Mouse (Mus musculus) myocyte (in vitro differentiated cells): ENCODE measurements around the gene Zfp462. TPM values are rescaled to one million over a fixed set of nuclear protein-coding genes. Genes with fewer than 3 reads are reported as not detected.

Source experiments
- H3K27me3 ChIP-seq: one replicate; pipeline ENCODE4 v1.6.1; 2011; ENCODE audit not compliant: control insufficient read depth, insufficient read depth, insufficient read length
- H3K36me3 ChIP-seq: one replicate; pipeline ENCODE4 v1.6.1; 2011; ENCODE audit not compliant: control insufficient read depth, insufficient read depth
- H3K4me2 ChIP-seq: one replicate; pipeline ENCODE4 v1.6.1; 2011; ENCODE audit warnings: low read depth, control low read depth
- H3K4me3 ChIP-seq: one replicate; pipeline ENCODE4 v1.5.1; 2011; ENCODE audit warnings: mild to moderate bottlenecking, control low read depth, moderate library complexity
- H3K79me2 ChIP-seq: one replicate; pipeline ENCODE4 v1.6.1; 2011; ENCODE audit not compliant: control insufficient read depth, insufficient read depth
- H3ac ChIP-seq: one replicate; pipeline ENCODE4 v1.6.1; 2011; ENCODE audit not compliant: control insufficient read depth, insufficient read length
- CEBPB ChIP-seq: IDR thresholded peaks from 2 replicates; pipeline ENCODE4 v1.6.1; 2011; ENCODE audit warnings: mild to moderate bottlenecking, moderate library complexity; ENCODE audit not compliant: poor library complexity, insufficient read depth, severe bottlenecking
- E2F4 ChIP-seq: IDR thresholded peaks from one replicate; pipeline ENCODE4 v1.6.1; 2011; ENCODE audit warnings: mild to moderate bottlenecking, control low read depth, moderate library complexity; ENCODE audit not compliant: insufficient read depth
- MAX ChIP-seq: IDR thresholded peaks from one replicate; pipeline ENCODE4 v1.6.1; 2011; ENCODE audit warnings: low read depth, mild to moderate bottlenecking, control low read depth
- MYOD1 ChIP-seq, 3 experiments: IDR thresholded peaks; one replicate each; pipeline ENCODE4 v1.6.1; 2011; ENCODE audit warnings: control low read depth in 2 of 3, low read depth in 2 of 3, mild to moderate bottlenecking in 2 of 3, moderate library complexity in 1 of 3; ENCODE audit not compliant: insufficient read length in 2 of 3, control insufficient read depth in 1 of 3
- MYOG ChIP-seq, 3 experiments: IDR thresholded peaks; one replicate each; pipeline ENCODE4 v1.6.1; 2011; ENCODE audit warnings: control low read depth in 2 of 3, low read depth in 2 of 3, mild to moderate bottlenecking in 2 of 3; ENCODE audit not compliant: insufficient read length in 2 of 3, control insufficient read depth in 1 of 3, insufficient read depth in 1 of 3
- POLR2A ChIP-seq: IDR thresholded peaks from one replicate; pipeline ENCODE4 v1.6.1; 2011; ENCODE audit warnings: low read depth, mild to moderate bottlenecking, control low read depth, moderate library complexity; ENCODE audit not compliant: insufficient read length
- POLR2AphosphoS2 ChIP-seq: IDR thresholded peaks from one replicate; pipeline ENCODE4 v1.6.1; 2011; ENCODE audit warnings: low read depth, control low read depth; ENCODE audit not compliant: insufficient read length
- REST ChIP-seq: IDR thresholded peaks from one replicate; pipeline ENCODE4 v1.6.1; 2011; ENCODE audit warnings: mild to moderate bottlenecking, control low read depth, moderate library complexity; ENCODE audit not compliant: insufficient read depth, insufficient read length
- SRF ChIP-seq: IDR thresholded peaks from one replicate; pipeline ENCODE4 v1.6.1; 2011; ENCODE audit warnings: low read depth; ENCODE audit not compliant: control insufficient read depth, insufficient read length
- TCF12 ChIP-seq: IDR thresholded peaks from one replicate; pipeline ENCODE4 v1.6.1; 2011; ENCODE audit warnings: mild to moderate bottlenecking, control low read depth; ENCODE audit not compliant: poor library complexity, insufficient read depth, severe bottlenecking
- TCF3 ChIP-seq: IDR thresholded peaks from one replicate; pipeline ENCODE4 v1.6.1; 2011; ENCODE audit warnings: low read depth, control low read depth; ENCODE audit not compliant: insufficient read length
- USF1 ChIP-seq: IDR thresholded peaks from one replicate; pipeline ENCODE4 v1.6.1; 2011; ENCODE audit warnings: low read depth, mild to moderate bottlenecking, control low read depth, moderate library complexity
- polyA plus RNA-seq: library from polyadenylated mRNA; unstranded; fragments of >200 nt; fragmentation: generic; extraction: Trizol; gene quantifications from one replicate; pipeline ENCODE4 v1.2.1, GENCODE M21; 2012; ENCODE audit warnings: missing spikeins

Gene Zfp462
- polyA plus RNA-seq, 1 experiment: 3.1 TPM

DNA sequence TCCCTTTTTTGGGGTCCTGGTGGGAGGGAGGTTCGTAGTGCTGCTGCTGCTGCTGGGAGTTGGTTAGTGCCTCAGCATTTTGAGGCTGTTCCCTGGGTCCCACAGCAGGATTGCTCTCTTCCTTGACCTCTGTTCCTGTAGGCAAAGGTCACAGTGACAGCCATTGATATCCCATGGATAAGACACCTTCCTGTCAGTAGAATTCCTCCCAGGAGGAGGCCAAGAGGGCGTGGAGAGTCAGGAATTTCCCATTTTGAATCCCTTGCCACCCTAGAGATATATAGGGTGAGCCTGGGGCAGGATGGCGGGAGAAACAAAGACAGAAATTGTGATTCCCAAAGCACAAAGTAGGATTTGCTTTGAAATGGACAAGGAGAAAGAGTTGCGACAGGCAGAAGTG, 106.5 kb downstream of the Zfp462 start:
- no peak overlapping the region for H3ac ChIP-seq
- TF ChIP-seq TCF12 (no peak), MYOD1 (IDR thresholded peaks at IDR 0.05; ENCODE audit: control insufficient read depth in 1 of 3, insufficient read length in 2 of 3, low read depth in 2 of 3) (no peak), POLR2AphosphoS2 (no peak), E2F4 (no peak), SRF (no peak), TCF3 (no peak), USF1 (no peak), MYOG (IDR thresholded peaks at IDR 0.05; ENCODE audit: control insufficient read depth in 1 of 3, insufficient read depth in 1 of 3, insufficient read length in 2 of 3, low read depth in 2 of 3) (no peak), POLR2A (no peak), CEBPB (no peak), REST (no peak), MAX (no peak)

DNA sequence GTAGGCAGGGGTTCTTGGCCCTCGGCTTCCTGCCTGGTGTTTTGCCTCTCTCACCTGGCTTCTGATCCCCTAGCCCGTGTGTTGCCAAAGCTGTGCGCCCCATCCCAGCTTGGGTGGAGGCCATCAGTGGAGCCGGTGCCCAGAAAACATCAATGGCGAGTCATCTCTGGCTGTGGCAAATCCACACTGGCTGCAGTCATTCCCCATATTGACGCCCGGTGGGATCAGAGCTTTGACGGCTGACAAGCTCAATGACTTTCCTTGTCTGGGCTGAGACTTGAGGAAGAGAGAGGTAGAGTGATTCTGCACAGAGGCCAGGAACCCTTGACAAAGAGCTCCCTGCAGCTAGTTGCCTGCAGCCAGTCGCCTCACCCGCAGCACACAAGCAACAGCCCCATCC, 107.8 kb downstream of the Zfp462 start:
- H3K27me3 ChIP-seq: no peaks in the 10 kb centered on the region
- no peaks in the 10 kb centered on the region for H3K79me2 ChIP-seq
- TF ChIP-seq POLR2A (no peak), CEBPB (no peak), REST (no peak), USF1 (no peak), TCF12 (no peak), MYOG (IDR thresholded peaks at IDR 0.05; ENCODE audit: control insufficient read depth in 1 of 3, insufficient read depth in 1 of 3, insufficient read length in 2 of 3, low read depth in 2 of 3) (no peak), E2F4 (no peak), SRF (no peak), MYOD1 (IDR thresholded peaks at IDR 0.05; ENCODE audit: control insufficient read depth in 1 of 3, insufficient read length in 2 of 3, low read depth in 2 of 3) (no peak), TCF3 (no peak), POLR2AphosphoS2 (no peak)
- H3K4me3 ChIP-seq: no peak overlapping the region
- H3K4me2 ChIP-seq: no peak overlapping the region
- H3ac ChIP-seq: no peak overlapping the region
- no peaks in the 10 kb centered on the region for H3K36me3 ChIP-seq

More for the DNA sequence above, 106.5 kb downstream of the Zfp462 start:
- H3K36me3 ChIP-seq: no peaks in the 10 kb centered on the region
- no peak overlapping the region for H3K4me2 ChIP-seq
- no peaks in the 10 kb centered on the region for H3K27me3 ChIP-seq
- no peak overlapping the region for H3K4me3 ChIP-seq
- no peaks in the 10 kb centered on the region for H3K79me2 ChIP-seq

DNA sequence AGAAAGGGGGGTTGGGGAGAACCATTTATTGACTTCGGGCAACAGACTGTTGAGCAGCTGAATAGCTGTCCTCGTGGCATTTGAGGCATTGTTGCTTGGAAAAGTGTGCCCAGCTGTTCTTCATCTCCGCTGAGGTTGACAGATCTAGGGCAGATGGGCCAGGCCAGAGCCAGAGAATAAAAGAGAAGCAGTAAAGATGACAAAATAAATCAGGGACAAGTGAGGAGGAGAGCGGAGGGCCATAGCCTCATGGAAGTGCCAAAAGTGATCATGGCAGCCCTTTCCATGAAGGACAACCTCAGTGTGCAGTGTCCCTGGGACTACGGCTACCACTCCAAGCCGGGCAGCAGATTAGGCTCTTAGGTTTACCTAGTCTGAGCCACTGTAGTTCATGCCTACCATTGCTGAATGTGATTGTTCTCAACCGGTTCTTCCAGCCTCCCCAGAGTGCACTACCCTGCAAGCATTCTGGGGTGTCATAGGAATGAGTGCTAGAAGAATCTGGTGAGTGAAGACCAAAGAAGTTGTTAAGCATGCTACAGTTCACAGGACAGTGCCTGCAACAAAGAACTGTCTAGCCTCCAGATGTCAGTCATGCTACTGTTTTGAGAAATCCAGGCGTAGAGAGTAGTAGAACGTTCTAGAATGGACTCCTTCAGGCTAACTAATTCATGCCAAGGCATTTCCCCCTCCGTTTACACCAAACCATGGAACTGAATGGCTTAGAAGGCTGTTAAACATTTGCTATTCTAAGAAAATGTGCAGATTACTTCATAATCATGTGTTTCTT, 113.0 kb downstream of the Zfp462 start:
- no peaks in the 10 kb centered on the region for H3K36me3 ChIP-seq
- no peak overlapping the region for H3ac ChIP-seq
- H3K79me2 ChIP-seq: no peaks in the 10 kb centered on the region
- H3K27me3 ChIP-seq: no peaks in the 10 kb centered on the region
- H3K4me3 ChIP-seq: no peak overlapping the region
- H3K4me2 ChIP-seq: no peak overlapping the region
- TF ChIP-seq USF1: no peak
- no peak for TF ChIP-seq E2F4
- no peak for TF ChIP-seq CEBPB
- no peak for TF ChIP-seq SRF
- no peak for TF ChIP-seq MAX
- TF ChIP-seq REST: no peak
- TF ChIP-seq TCF12: no peak
- no peak for TF ChIP-seq POLR2A

GRCm38 (mm10) chr4:55058901-55059300, 114.1 kb downstream of the Zfp462 start:
- H3K36me3 ChIP-seq: no peaks in the 10 kb centered on the region
- H3K79me2 ChIP-seq: no peaks in the 10 kb centered on the region
- no peak overlapping the region for H3K4me3 ChIP-seq
- no peak overlapping the region for H3ac ChIP-seq
- no peaks in the 10 kb centered on the region for H3K27me3 ChIP-seq
- TF ChIP-seq POLR2AphosphoS2: no peak
- no peak for TF ChIP-seq POLR2A
- no peak for TF ChIP-seq CEBPB
- no peak for TF ChIP-seq TCF3
- no peak for TF ChIP-seq TCF12
- TF ChIP-seq MYOG (IDR thresholded peaks at IDR 0.05; ENCODE audit: control insufficient read depth in 1 of 3, insufficient read depth in 1 of 3, insufficient read length in 2 of 3, low read depth in 2 of 3): no peak
- no peak for TF ChIP-seq MYOD1 (IDR thresholded peaks at IDR 0.05; ENCODE audit: control insufficient read depth in 1 of 3, insufficient read length in 2 of 3, low read depth in 2 of 3)
- no peak for TF ChIP-seq REST
- no peak for TF ChIP-seq MAX
- no peak for TF ChIP-seq SRF
- H3K4me2 ChIP-seq: no peak overlapping the region
